Mouse (Mus musculus) lung, adult 2 months (tissue): ENCODE measurements around the gene Odf4.

ENCODE experiments used
- CTCF ChIP-seq: fragments of 200-500 bp; IDR thresholded peaks from 2 replicates; pipeline ENCODE4 v1.5.1; 2011; ENCODE audit warnings: mild to moderate bottlenecking, low read length, control low read depth; ENCODE audit not compliant: insufficient read depth
- POLR2A ChIP-seq: fragments of 200-500 bp; IDR thresholded peaks from 2 replicates; pipeline ENCODE4 v1.6.1; 2011; ENCODE audit warnings: low read depth, mild to moderate bottlenecking, control low read depth, low read length, borderline replicate concordance; ENCODE audit errors: extremely low read depth

- TF ChIP-seq CTCF = no peak
- TF ChIP-seq POLR2A = no peak
Measured at GRCm38 (mm10) chr11:68965050-68965449, 38.2 kb upstream of the Odf4 start.
